Mouse (Mus musculus): ENCODE data around the gene Speer4c. TPM values are rescaled to one million over a fixed set of nuclear protein-coding genes. Genes with fewer than 3 reads are reported as not detected.
A peak's percentile ranks its signal among the peaks of the same experiment; 100 is the strongest.
"Not testable (repeated sequence)": the region's sequence is repeated elsewhere in the genome, so short reads cannot be mapped to it uniquely, and the experiment has no call there.

Speer4c gene
- not detected in 2 replicates for polyA plus RNA-seq (2015; fragmentation: Nextera tagmentation; extraction: Ambion mirVana)

DNA sequence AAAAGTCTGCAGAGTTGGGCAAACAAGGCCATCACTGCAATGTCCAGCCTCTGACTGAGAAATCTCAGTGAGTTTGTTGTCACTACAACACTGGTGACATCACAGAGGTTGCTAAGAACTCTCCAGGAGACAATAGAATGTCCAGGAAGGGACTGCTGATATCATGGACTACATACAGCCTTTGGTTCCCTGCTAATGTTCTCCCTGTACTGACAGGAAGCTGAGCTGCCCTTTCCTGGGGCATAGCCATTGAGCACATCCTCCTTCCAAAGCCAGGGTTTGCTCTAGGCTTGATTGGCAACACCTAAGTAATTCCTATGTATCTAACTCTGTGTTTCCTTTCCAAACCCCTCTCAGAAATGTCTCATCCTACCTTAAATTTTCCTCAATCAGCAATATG is at the start of gene Speer4c:
TSS of gene Speer4c (minus strand) at position 101 of the 400 bp plus-strand sequence.
- not testable (repeated sequence) for H3K4me1 ChIP-seq (replicated peaks); H3K9me3 ChIP-seq (replicated peaks); H3K27me3 ChIP-seq; H3K9ac ChIP-seq; H3K4me3 ChIP-seq (replicated peaks); H3K36me3 ChIP-seq (replicated peaks); H3K4me2 ChIP-seq; ATAC-seq (ENCODE audit: insufficient read depth); H3K27ac ChIP-seq (replicated peaks)

DNA sequence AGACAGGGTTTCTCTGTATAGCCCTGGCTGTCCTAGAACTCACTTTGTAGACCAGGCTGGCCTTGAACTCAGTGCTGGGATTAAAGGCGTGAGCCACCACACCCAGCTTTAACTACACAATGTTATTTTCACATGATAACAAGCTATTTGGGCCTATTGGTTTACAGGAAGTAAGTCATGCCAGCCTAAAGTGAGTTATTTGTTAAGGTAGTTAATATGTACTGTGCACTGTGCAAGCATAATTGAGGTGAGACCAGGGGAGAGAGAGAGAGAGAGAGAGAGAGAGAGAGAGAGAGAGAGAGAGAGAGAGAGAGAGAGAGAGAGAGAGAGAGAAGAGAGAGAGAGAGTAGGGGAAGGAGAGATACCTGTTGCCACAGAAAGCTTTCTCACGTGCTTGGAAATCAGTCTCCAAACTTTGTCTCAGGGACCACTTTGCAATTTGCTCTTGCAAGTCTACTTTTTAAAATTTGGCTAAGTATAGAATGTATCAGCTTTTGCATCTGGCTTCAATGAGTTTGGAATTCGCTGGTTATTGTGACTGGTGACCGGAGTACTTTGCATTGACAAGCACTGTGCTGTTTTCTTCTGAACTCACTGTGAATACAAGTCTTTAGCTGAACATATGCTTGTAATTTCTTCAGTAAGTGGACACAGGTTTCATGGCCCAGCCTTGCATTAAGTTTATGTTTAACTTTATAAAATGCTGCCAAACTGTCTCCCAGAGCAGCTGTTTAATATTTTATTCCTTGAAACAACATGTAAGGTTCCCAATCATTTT is 33.6 kb upstream of the Speer4c start:
- H3K4me1 ChIP-seq (replicated peaks), result no peaks in the 10 kb centered on the region
- 67% methylated on average over 4 of the region's 4 CpGs for WGBS (ENCODE audit: insufficient replicate concordance)
- no peak overlapping the region for H3K4me2 ChIP-seq
- H3K27me3 ChIP-seq, result no peaks in the 10 kb centered on the region
- H3K4me3 ChIP-seq (replicated peaks), result no peak overlapping the region
- no peak overlapping the region for H3K27ac ChIP-seq (replicated peaks)
- H3K9me3 ChIP-seq (replicated peaks), result no peaks in the 10 kb centered on the region
- H3K9ac ChIP-seq, result no peak overlapping the region
- no peak for ATAC-seq (ENCODE audit: insufficient read depth)
- H3K36me3 ChIP-seq (replicated peaks), result no peaks in the 10 kb centered on the region

DNA sequence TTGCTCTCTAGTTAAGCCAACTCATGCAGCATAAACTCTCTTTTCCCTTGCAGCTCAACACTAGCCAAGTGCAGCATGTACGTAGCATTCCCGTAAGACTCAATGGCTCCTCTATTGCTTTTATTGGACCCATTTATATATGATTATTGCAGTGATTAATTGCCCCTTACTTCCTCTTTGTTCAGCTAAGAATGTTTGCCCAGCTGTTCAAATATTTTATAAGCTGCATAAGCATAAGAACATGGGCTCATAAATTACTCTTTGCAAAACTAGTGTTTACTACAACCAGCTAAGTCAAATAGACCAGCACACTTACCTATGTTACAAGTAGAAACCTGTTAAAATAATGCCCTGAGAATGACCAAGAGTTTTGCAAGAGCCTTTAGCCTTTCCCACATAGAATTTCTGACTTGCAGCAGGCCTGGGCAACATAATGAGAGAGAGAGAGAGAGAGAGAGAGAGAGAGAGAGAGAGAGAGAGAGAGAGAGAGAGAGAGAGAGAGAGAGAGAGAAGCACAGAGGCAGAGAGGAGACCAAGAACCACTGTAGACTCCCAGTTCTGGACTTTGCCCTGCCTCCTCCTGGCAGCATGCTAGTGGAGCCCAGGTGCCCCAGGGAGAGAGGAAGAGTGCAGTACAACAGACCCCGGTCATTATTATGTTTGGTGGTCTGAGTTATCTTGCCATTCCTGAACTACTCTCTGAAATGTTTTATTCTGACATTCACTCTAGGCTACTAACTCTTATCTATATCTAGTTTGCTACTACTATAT is 20.2 kb upstream of the Speer4c start:
- 80% methylated on average over 3 of the region's 3 CpGs for WGBS (ENCODE audit: insufficient replicate concordance)
- no peaks in the 10 kb centered on the region for H3K4me1 ChIP-seq (replicated peaks)
- H3K4me3 ChIP-seq (replicated peaks), result no peak overlapping the region
- no peaks in the 10 kb centered on the region for H3K9me3 ChIP-seq (replicated peaks)
- H3K27ac ChIP-seq (replicated peaks), result no peak overlapping the region
- no peak for ATAC-seq (ENCODE audit: insufficient read depth)
- no peak overlapping the region for H3K9ac ChIP-seq
- H3K27me3 ChIP-seq, result no peaks in the 10 kb centered on the region
- no peaks in the 10 kb centered on the region for H3K36me3 ChIP-seq (replicated peaks)
- no peak overlapping the region for H3K4me2 ChIP-seq

- H3K4me1 ChIP-seq (replicated peaks); H3K27ac ChIP-seq (replicated peaks); H3K9me3 ChIP-seq (replicated peaks); H3K4me2 ChIP-seq; H3K36me3 ChIP-seq (replicated peaks); H3K27me3 ChIP-seq; ATAC-seq (ENCODE audit: insufficient read depth); H3K4me3 ChIP-seq (replicated peaks); H3K9ac ChIP-seq: not testable (repeated sequence)
- 18% methylated on average over 5 of the region's 5 CpGs for WGBS (ENCODE audit: insufficient replicate concordance)
Measured at GRCm38 (mm10) chr5:15702891-15703290, 11.2 kb downstream of the Speer4c start.

DNA sequence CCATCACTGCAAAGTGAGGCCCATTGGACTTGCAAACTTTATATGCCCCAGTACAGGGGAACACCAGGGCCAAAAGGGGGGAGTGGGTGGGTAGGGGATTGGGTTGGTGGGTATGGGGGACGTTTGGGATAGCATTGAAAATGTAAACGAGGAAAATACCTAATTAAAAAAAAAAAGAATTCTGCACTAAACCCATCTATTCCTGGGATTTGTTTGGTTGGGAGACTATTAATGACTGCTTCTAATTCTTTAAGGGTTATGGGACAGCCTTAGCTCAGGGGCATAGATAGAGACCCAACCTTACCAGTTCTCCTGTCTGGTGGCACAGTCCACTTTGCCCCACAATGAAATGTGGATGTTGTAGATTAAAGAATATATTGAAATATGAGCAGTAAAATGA is 16.4 kb downstream of the Speer4c start:
- H3K4me3 ChIP-seq (replicated peaks); H3K4me2 ChIP-seq; H3K4me1 ChIP-seq (replicated peaks); ATAC-seq (ENCODE audit: insufficient read depth); H3K9ac ChIP-seq; H3K27me3 ChIP-seq; H3K27ac ChIP-seq (replicated peaks); H3K9me3 ChIP-seq (replicated peaks); H3K36me3 ChIP-seq (replicated peaks): not testable (repeated sequence)
- WGBS (ENCODE audit: insufficient replicate concordance), result 23% methylated on average over 2 of the region's 2 CpGs

GRCm38 (mm10) chr5:15691849-15692248 is 22.2 kb downstream of the Speer4c start:
- not testable (repeated sequence) for H3K27me3 ChIP-seq; H3K4me1 ChIP-seq (replicated peaks); H3K4me3 ChIP-seq (replicated peaks); ATAC-seq (ENCODE audit: insufficient read depth); H3K4me2 ChIP-seq; H3K9ac ChIP-seq; H3K36me3 ChIP-seq (replicated peaks); H3K27ac ChIP-seq (replicated peaks); H3K9me3 ChIP-seq (replicated peaks)
- WGBS (ENCODE audit: insufficient replicate concordance), result 51% methylated on average over 4 of the region's 4 CpGs

DNA sequence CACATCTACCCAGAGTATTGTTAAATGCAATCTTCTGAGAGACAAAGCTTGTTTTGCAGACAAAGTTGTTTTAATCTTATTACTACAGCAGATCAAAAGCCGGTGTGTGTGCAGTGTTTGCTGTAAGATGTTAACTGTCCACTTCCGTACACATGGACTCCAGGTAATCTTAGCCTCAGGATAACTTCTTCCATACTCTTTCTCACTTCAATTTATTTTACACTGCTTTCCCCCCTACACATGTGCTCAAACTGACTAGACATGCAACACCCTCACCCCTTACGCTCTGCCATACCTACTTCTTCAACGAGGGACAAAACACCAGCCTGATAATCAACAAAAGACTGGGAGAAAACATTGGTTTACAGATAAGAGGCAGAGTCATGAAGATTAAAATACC is 23.2 kb downstream of the Speer4c start:
- H3K4me1 ChIP-seq (replicated peaks); H3K36me3 ChIP-seq (replicated peaks); H3K27ac ChIP-seq (replicated peaks); H3K27me3 ChIP-seq; ATAC-seq (ENCODE audit: insufficient read depth); H3K4me2 ChIP-seq; H3K9ac ChIP-seq; H3K9me3 ChIP-seq (replicated peaks); H3K4me3 ChIP-seq (replicated peaks): not testable (repeated sequence)
- WGBS (ENCODE audit: insufficient replicate concordance), result 56% methylated on average over 4 of the region's 4 CpGs

- not testable (repeated sequence) for H3K4me2 ChIP-seq; H3K4me1 ChIP-seq (replicated peaks); H3K9me3 ChIP-seq (replicated peaks); H3K9ac ChIP-seq; H3K27ac ChIP-seq (replicated peaks); H3K4me3 ChIP-seq (replicated peaks); H3K36me3 ChIP-seq (replicated peaks); H3K27me3 ChIP-seq
- WGBS (ENCODE audit: insufficient replicate concordance), result 50% methylated on average over 6 of the region's 6 CpGs
- peak; percentile 58 for ATAC-seq (ENCODE audit: insufficient read depth)
Measured at GRCm38 (mm10) chr5:15689659-15690213, 24.3 kb downstream of the Speer4c start.

- not testable (repeated sequence) for H3K4me1 ChIP-seq (replicated peaks); H3K27me3 ChIP-seq; H3K36me3 ChIP-seq (replicated peaks); H3K27ac ChIP-seq (replicated peaks); H3K9ac ChIP-seq; H3K4me3 ChIP-seq (replicated peaks); H3K4me2 ChIP-seq; H3K9me3 ChIP-seq (replicated peaks)
- WGBS (ENCODE audit: insufficient replicate concordance), result 48% methylated on average over 4 of the region's 4 CpGs
- ATAC-seq (ENCODE audit: insufficient read depth), result peak; percentile 49
Measured at GRCm38 (mm10) chr5:15688874-15689658, 25.0 kb downstream of the Speer4c start.

DNA sequence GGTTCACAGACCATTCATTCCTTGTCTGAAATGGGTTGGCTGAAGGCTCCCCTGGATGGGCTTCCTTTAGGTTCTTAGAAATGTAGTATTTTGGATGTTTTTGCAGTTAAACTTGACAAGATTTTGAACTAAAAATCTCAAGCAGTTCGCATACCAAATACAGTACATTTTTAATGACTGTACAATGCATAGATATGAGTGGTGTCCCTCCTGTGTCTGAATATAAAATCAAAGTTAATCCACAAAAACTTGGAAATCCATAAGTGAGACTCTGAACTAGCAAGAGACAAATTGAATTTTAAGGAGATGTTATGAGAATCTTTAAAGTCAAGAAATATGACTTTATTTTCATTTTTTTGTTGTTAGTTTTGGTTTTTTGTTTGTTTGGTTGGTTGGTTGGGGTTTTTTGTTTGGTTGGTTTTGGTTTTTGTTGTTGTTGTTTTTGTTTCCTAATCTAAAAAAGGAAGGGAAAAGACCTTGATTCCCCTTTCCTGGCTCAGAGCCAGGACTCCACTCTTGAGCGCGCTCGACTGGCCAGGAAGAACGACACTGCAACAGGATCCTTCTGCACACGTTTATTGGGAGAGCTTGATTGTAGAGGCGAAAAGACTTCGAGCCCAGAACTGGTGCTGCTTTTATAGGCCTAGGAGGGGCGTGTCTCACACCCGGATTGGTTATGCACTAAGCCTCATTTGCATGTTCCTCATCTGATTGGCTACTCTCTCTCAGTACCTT is 32.6 kb downstream of the Speer4c start:
- 64% methylated on average over 8 of the region's 10 CpGs for WGBS (ENCODE audit: insufficient replicate concordance)
- H3K4me3 ChIP-seq (replicated peaks); H3K4me2 ChIP-seq; H3K27me3 ChIP-seq; H3K4me1 ChIP-seq (replicated peaks); H3K9me3 ChIP-seq (replicated peaks); H3K9ac ChIP-seq; H3K27ac ChIP-seq (replicated peaks); ATAC-seq (ENCODE audit: insufficient read depth); H3K36me3 ChIP-seq (replicated peaks): not testable (repeated sequence)

All from liver, embryonic 15.5 days (tissue).